Mouse (Mus musculus): ENCODE data around the gene Cd24a. TPM values are rescaled to one million over a fixed set of nuclear protein-coding genes. Genes with fewer than 3 reads are reported as not detected.

Gene Cd24a
- polyA plus RNA-seq, 1 experiment from 2014 or later = 420 TPM

- no peak overlapping the region for H3K4me3 ChIP-seq (ENCODE audit: low read depth, low read length)
- no peaks in the 10 kb centered on the region; the same call in 1 of the 2 replicates for H3K36me3 ChIP-seq (ENCODE audit: control insufficient read depth, insufficient read depth, low read length)
- H3K9ac ChIP-seq (ENCODE audit: low read depth, low read length) = 0 out of 2 replicates have a peak overlapping the region, but pooled peaks have one; percentile 26
- ATAC-seq (replicated peaks; ENCODE audit: low FRiP score) (peak; percentile 55), DNase-seq (ENCODE audit: low spot score) (no peak)
- peak overlapping the region; percentile 14; the same call in 1 of the 2 replicates for H3K27ac ChIP-seq (ENCODE audit: low read depth, low read length)
- H3K27me3 ChIP-seq (replicated peaks; ENCODE audit: control insufficient read depth, insufficient read depth, low read length) = no peaks in the 10 kb centered on the region
- H3K4me2 ChIP-seq = 0 out of 2 replicates have a peak overlapping the region, but pooled peaks have one; percentile 21
- H3K9me3 ChIP-seq (ENCODE audit: control insufficient read depth, low read length) = no peaks in the 10 kb centered on the region
- 63% methylated on average over 8 of the region's 8 CpGs for WGBS
- peaks cover 22% of the 10 kb centered on the region for H3K4me1 ChIP-seq (replicated peaks; ENCODE audit: control insufficient read depth, insufficient read depth, low read length)
Measured at GRCm38 (mm10) chr10:43588470-43589177, 10.5 kb downstream of the Cd24a start.

DNA sequence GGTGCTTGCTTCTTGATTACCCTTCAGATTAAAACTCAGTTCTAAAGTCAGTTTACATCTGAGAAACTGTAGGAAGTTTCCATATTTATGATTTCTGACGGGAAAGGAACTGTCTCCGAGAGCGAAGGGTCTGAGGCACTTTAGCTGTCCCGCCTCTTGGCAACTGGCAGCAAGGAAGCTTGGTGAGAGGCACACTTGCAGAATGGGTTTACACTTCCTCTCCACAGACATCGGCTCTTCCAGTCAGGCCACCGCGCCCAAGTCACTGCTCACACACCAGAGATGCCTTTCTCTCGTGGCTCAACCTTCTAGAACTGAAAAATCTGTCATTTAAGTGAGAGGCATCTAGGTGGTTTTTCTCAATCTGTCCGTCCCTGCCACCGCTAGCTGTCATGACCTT lies 13.4 kb downstream of the Cd24a start:
- H3K4me2 ChIP-seq = no peak overlapping the region

GRCm38 (mm10) chr10:43593182-43593581 lies 15.1 kb downstream of the Cd24a start:
- Histone ChIP-seq H3K9me3 (ENCODE audit: control insufficient read depth, low read length) (no peaks in the 10 kb centered on the region), H3K4me2 (peak overlapping the region; percentile 37), H3K4me3 (ENCODE audit: low read depth, low read length) (peak overlapping the region; percentile 26; the same call in 1 of the 2 replicates), H3K4me1 (replicated peaks; ENCODE audit: control insufficient read depth, insufficient read depth, low read length) (peaks cover 39% of the 10 kb centered on the region), H3K27me3 (replicated peaks; ENCODE audit: control insufficient read depth, insufficient read depth, low read length) (no peaks in the 10 kb centered on the region), H3K36me3 (ENCODE audit: control insufficient read depth, insufficient read depth, low read length) (no peaks in the 10 kb centered on the region), H3K27ac (ENCODE audit: low read depth, low read length) (peak overlapping the region; percentile 13), H3K9ac (ENCODE audit: low read depth, low read length) (no peak overlapping the region)
- ATAC-seq (replicated peaks; ENCODE audit: low FRiP score) = peak; percentile 80
- no peak for DNase-seq (ENCODE audit: low spot score)
- 66% methylated on average over 5 of the region's 5 CpGs for WGBS

More for the DNA sequence above, 13.4 kb downstream of the Cd24a start:
- Histone ChIP-seq H3K4me3 (ENCODE audit: low read depth, low read length) (no peak overlapping the region), H3K4me1 (replicated peaks; ENCODE audit: control insufficient read depth, insufficient read depth, low read length) (peaks cover 31% of the 10 kb centered on the region), H3K36me3 (ENCODE audit: control insufficient read depth, insufficient read depth, low read length) (no peaks in the 10 kb centered on the region), H3K9ac (ENCODE audit: low read depth, low read length) (no peak overlapping the region), H3K27me3 (replicated peaks; ENCODE audit: control insufficient read depth, insufficient read depth, low read length) (no peaks in the 10 kb centered on the region), H3K9me3 (ENCODE audit: control insufficient read depth, low read length) (no peaks in the 10 kb centered on the region), H3K27ac (ENCODE audit: low read depth, low read length) (no peak overlapping the region)
- DNase-seq (ENCODE audit: low spot score) = no peak
- WGBS = 75% methylated on average over 10 of the region's 10 CpGs
- no peak for ATAC-seq (replicated peaks; ENCODE audit: low FRiP score)

- Histone ChIP-seq H3K27me3 (replicated peaks; ENCODE audit: control insufficient read depth, insufficient read depth, low read length) (no peaks in the 10 kb centered on the region), H3K27ac (ENCODE audit: low read depth, low read length) (no peak overlapping the region), H3K4me3 (ENCODE audit: low read depth, low read length) (no peak overlapping the region), H3K36me3 (ENCODE audit: control insufficient read depth, insufficient read depth, low read length) (no peaks in the 10 kb centered on the region), H3K9ac (ENCODE audit: low read depth, low read length) (no peak overlapping the region), H3K4me2 (peak overlapping the region; percentile 37), H3K9me3 (ENCODE audit: control insufficient read depth, low read length) (no peaks in the 10 kb centered on the region), H3K4me1 (replicated peaks; ENCODE audit: control insufficient read depth, insufficient read depth, low read length) (peaks cover 38% of the 10 kb centered on the region)
- ATAC-seq (replicated peaks; ENCODE audit: low FRiP score) (no peak), DNase-seq (ENCODE audit: low spot score) (no peak)
- WGBS = 61% methylated on average over 2 of the region's 2 CpGs
Measured at GRCm38 (mm10) chr10:43594187-43594586, 16.1 kb downstream of the Cd24a start.

DNA sequence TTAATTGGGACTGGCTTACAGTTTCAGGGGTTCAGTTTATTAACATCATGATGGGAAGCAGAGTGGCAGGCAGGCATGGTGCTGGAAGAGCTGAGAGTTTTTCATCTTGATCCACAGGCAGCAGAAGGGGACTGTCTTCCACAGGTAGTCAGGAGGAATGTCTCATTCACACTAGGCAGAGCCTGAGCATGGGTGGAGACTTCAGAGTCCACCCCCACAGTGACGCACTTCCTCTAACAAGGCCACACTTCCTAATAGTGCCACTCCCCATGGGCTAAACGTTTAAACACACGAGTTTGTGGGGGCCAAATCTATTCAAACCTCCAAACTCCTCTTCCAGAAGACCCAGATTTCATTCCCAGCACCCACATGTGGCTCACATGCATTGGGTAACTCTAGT lies 16.8 kb downstream of the Cd24a start:
- Histone ChIP-seq H3K4me1 (replicated peaks; ENCODE audit: control insufficient read depth, insufficient read depth, low read length) (peaks cover 32% of the 10 kb centered on the region), H3K27me3 (replicated peaks; ENCODE audit: control insufficient read depth, insufficient read depth, low read length) (no peaks in the 10 kb centered on the region), H3K9me3 (ENCODE audit: control insufficient read depth, low read length) (no peaks in the 10 kb centered on the region), H3K36me3 (ENCODE audit: control insufficient read depth, insufficient read depth, low read length) (no peaks in the 10 kb centered on the region), H3K4me3 (ENCODE audit: low read depth, low read length) (no peak overlapping the region), H3K4me2 (peak overlapping the region; percentile 16; the same call in 1 of the 2 replicates), H3K9ac (ENCODE audit: low read depth, low read length) (no peak overlapping the region), H3K27ac (ENCODE audit: low read depth, low read length) (no peak overlapping the region)
- DNase-seq (ENCODE audit: low spot score) (no peak), ATAC-seq (replicated peaks; ENCODE audit: low FRiP score) (no peak)
- WGBS = 55% methylated on average over 3 of the region's 3 CpGs

DNA sequence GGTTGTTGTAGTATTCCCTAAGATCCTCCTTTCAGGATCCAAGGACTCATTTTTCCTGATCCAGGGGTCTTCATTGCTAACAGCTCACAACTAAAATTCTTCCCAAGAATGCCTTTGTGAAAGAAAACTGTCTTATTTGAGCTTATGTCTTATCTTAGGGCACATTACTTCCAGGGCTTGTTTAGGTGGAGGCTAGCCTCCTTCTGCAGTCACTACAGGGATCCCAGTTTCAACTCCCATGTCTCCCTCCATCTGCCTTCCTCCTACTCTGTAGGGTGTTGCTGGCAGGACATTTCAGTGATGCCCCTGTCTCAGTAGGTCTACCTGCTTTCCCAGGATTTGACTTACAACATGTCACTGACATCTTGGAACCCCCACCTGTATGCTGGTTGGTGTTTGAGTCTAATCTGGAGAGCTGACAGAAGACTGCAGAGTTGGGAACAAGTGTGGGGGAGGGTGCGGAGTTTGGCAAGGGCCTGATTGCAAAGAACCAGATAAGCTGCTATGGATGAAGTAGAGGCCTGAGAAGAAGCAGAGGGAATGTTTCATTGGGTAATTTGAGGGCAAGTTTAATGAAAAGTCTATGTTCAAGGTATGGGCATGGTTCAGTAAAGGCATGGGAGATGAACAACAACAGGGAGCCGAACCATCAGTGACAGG lies 20.1 kb downstream of the Cd24a start:
- Histone ChIP-seq H3K36me3 (ENCODE audit: control insufficient read depth, insufficient read depth, low read length) (no peaks in the 10 kb centered on the region), H3K4me2 (peak overlapping the region; percentile 29; the same call in 1 of the 2 replicates), H3K9me3 (ENCODE audit: control insufficient read depth, low read length) (no peaks in the 10 kb centered on the region), H3K4me3 (ENCODE audit: low read depth, low read length) (no peak overlapping the region), H3K27me3 (replicated peaks; ENCODE audit: control insufficient read depth, insufficient read depth, low read length) (no peaks in the 10 kb centered on the region), H3K27ac (ENCODE audit: low read depth, low read length) (0 out of 2 replicates have a peak overlapping the region, but pooled peaks have one; percentile 49), H3K9ac (ENCODE audit: low read depth, low read length) (no peak overlapping the region), H3K4me1 (replicated peaks; ENCODE audit: control insufficient read depth, insufficient read depth, low read length) (peaks cover 28% of the 10 kb centered on the region)
- WGBS = 55% methylated on average over 2 of the region's 2 CpGs
- DNase-seq (ENCODE audit: low spot score) = no peak
- peak; percentile 85 for ATAC-seq (replicated peaks; ENCODE audit: low FRiP score)

DNA sequence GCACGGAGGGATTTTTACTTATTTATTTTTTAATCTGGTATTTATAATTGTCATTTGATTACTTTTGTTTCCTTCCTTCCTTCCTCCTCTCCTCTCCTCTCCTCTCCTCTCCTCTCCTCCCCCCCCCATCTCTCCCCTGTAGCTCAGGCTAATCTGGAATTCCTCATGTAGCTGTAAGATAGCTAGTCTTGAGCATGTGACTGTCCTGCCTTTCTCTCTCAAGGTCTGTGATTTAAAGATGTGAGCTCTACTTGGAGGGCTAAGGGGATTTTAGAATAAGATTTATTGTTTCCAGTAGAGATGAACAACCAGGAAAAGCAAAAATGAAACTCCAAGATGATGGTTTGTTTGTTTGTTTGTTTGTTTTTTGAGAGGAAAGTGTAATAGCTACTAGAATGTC lies 23.0 kb downstream of the Cd24a start:
- ATAC-seq (replicated peaks; ENCODE audit: low FRiP score) (no peak), DNase-seq (ENCODE audit: low spot score) (no peak)
- peaks cover 17% of the 10 kb centered on the region for H3K4me1 ChIP-seq (replicated peaks; ENCODE audit: control insufficient read depth, insufficient read depth, low read length)
- no peak overlapping the region for H3K27ac ChIP-seq (ENCODE audit: low read depth, low read length)
- H3K4me3 ChIP-seq (ENCODE audit: low read depth, low read length) = no peak overlapping the region
- no peaks in the 10 kb centered on the region for H3K9me3 ChIP-seq (ENCODE audit: control insufficient read depth, low read length)
- H3K9ac ChIP-seq (ENCODE audit: low read depth, low read length) = no peak overlapping the region
- 71% methylated on average over 1 of the region's 1 CpGs for WGBS
- no peaks in the 10 kb centered on the region for H3K27me3 ChIP-seq (replicated peaks; ENCODE audit: control insufficient read depth, insufficient read depth, low read length)
- H3K4me2 ChIP-seq = no peak overlapping the region
- H3K36me3 ChIP-seq (ENCODE audit: control insufficient read depth, insufficient read depth, low read length) = no peaks in the 10 kb centered on the region

DNA sequence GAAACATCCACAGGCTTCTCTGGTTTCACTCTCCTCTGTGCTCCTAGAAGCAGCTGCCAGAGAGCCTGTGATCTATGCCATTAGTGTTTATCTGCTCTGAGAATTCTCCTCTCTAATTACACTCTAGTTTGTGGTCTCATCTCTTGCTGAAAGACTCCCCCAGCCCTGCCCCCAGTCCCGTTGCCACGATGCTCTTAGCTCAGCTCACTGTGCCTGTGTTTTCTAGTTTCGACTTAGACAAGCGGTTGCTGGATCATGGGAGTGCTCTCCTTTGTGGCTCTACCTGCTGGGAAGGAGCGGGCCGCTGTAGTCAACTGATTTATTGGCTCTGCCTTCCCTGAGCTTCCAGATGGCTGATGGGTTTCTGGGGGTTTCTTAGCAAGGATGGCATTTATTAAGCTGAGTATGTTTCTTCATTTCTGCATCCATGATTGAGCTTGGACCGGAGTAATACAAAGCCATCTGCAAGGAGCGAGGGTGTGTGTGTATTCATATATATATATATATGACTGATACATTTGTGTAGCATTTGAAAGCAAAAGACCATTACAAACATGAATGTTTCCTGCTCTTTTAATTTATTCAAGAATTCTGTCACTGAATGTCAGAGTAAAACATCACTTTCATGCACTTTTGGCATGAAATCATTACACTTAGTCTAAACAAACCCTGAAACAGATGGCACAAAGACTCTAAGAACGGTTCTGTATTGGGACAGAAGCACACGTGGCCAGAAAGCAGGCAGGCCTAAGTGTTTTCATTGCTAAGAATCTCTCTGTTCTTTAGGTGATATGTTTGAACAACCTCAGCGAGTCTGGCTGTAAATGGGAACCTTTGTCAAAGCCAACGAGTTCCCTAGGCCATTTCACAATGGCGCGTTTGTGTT lies 23.7 kb downstream of the Cd24a start:
- 0 out of 2 replicates have a peak overlapping the region, but pooled peaks have one; percentile 41 for H3K27ac ChIP-seq (ENCODE audit: low read depth, low read length)
- no peak for DNase-seq (ENCODE audit: low spot score)

More for the DNA sequence above, 23.7 kb downstream of the Cd24a start:
- H3K27me3 ChIP-seq (replicated peaks; ENCODE audit: control insufficient read depth, insufficient read depth, low read length) = no peaks in the 10 kb centered on the region
- no peaks in the 10 kb centered on the region for H3K36me3 ChIP-seq (ENCODE audit: control insufficient read depth, insufficient read depth, low read length)
- WGBS = 51% methylated on average over 14 of the region's 14 CpGs
- H3K9ac ChIP-seq (ENCODE audit: low read depth, low read length) = no peak overlapping the region
- H3K4me1 ChIP-seq (replicated peaks; ENCODE audit: control insufficient read depth, insufficient read depth, low read length) = peaks cover 14% of the 10 kb centered on the region
- no peak overlapping the region for H3K4me3 ChIP-seq (ENCODE audit: low read depth, low read length)
- H3K4me2 ChIP-seq = no peak overlapping the region
- no peaks in the 10 kb centered on the region for H3K9me3 ChIP-seq (ENCODE audit: control insufficient read depth, low read length)
- ATAC-seq (replicated peaks; ENCODE audit: low FRiP score) = no peak
